In the genomic region with DNA sequence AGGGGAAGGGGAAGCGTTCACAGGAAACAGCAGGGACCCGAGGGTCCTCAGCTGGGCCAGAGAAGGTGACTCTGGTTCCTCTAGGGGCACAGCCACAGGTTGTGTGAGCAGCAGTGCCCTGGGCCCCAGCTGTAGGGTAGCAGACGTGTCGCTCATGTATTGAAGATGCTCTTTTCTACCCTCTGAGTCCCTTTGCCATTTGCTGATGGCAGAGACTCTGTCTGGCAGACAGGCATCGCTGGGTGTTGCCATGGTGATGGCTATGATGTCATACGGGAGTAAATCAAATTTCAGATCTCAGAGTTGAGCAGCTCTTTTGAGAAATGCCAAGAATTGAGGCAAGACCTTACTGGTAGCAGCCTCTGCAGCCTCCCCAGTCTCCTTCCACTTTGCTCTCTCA, we compare ENCODE assay signal across 13 mouse cellular contexts. TPM values are rescaled to one million over a fixed set of nuclear protein-coding genes. Genes with fewer than 3 reads are reported as not detected.
DNase-seq lines count a peak whose midpoint lies in the region; ATAC-seq lines count a peak whose summit lies in the region.
"Had no signal": no experiment of that assay in that cellular context is flagged by ENCODE, and none has a peak within 500 bp of the region (broad histone marks: within the 10 kb centered on the region; RNA-seq: fewer than 3 reads in every experiment).

No protein-coding gene starts in this region.

- H3K27me3 ChIP-seq in midbrain, embryonic 11.5 days (ENCODE audit: control insufficient read depth, insufficient read depth, low read length): no peaks in the 10 kb centered on the region
- no peaks in the 10 kb centered on the region for H3K27me3 ChIP-seq in midbrain, embryonic 10.5 days (ENCODE audit: low read depth, poor library complexity, severe bottlenecking)
- H3K27me3 ChIP-seq: lung, embryonic 15.5 days had no signal

- DNase-seq in midbrain, embryonic 11.5 days (ENCODE audit: low spot score, missing footprints): peak; percentile 84
- DNase-seq in midbrain, embryonic 10.5 days (ENCODE audit: low spot score): no peak
- DNase-seq in embryo, embryonic 11 days: peak; percentile 50
- DNase-seq in layer of hippocampus, adult 9-11 months: peak; percentile 44
- peak; percentile 77 to 83 for DNase-seq in right cerebral cortex, postnatal 10 days (ENCODE audit: low spot score in 2 of 2)
- no peak for DNase-seq in heart, postnatal 25 days (ENCODE audit: low spot score)
- no peak for DNase-seq in c-Kit-positive CD71-positive TER-119-positive erythroid progenitor cells, embryonic 14.5 days (ENCODE audit: low spot score)

- no peak for ATAC-seq in midbrain, embryonic 11.5 days (ENCODE audit: low FRiP score)
- no peak for ATAC-seq in inflammation-experienced regulatory T-cells, adult 6 months
- ATAC-seq: intestine, embryonic 16.5 days had no signal

- intact Hi-C loops in heart, postnatal 25 days (cut with DNase I): no loop called here

- H3K36me3 ChIP-seq in midbrain, embryonic 11.5 days (ENCODE audit: control insufficient read depth, insufficient read depth, low read length): no peaks in the 10 kb centered on the region
- H3K36me3 ChIP-seq in midbrain, embryonic 10.5 days: no peaks in the 10 kb centered on the region
- H3K36me3 ChIP-seq: heart, embryonic 10.5 days; lung, embryonic 15.5 days had no signal

- H3K4me1 ChIP-seq in midbrain, embryonic 11.5 days (ENCODE audit: control insufficient read depth, insufficient read depth, low read length): peaks cover 3% of the 10 kb centered on the region; the same call in 1 of the 2 replicates
- H3K4me1 ChIP-seq in midbrain, embryonic 10.5 days: peaks cover 20% of the 10 kb centered on the region
- H3K4me1 ChIP-seq: lung, embryonic 15.5 days had no signal

- no peak overlapping the region for H3K4me3 ChIP-seq in midbrain, embryonic 11.5 days (ENCODE audit: low read depth, low read length)
- H3K4me3 ChIP-seq in midbrain, embryonic 10.5 days: no peak overlapping the region
- H3K4me3 ChIP-seq: heart, embryonic 10.5 days; lung, embryonic 15.5 days had no signal

- H3K9me3 ChIP-seq in midbrain, embryonic 11.5 days (ENCODE audit: control insufficient read depth, low read length): no peaks in the 10 kb centered on the region
- no peaks in the 10 kb centered on the region for H3K9me3 ChIP-seq in midbrain, embryonic 10.5 days (replicated peaks)
- H3K9me3 ChIP-seq: heart, embryonic 10.5 days; lung, embryonic 15.5 days had no signal

- no peak overlapping the region for H3K9ac ChIP-seq in midbrain, embryonic 11.5 days (ENCODE audit: low read length)
- H3K9ac ChIP-seq: lung, embryonic 15.5 days had no signal

- no peak overlapping the region for H3K4me2 ChIP-seq in midbrain, embryonic 11.5 days
- H3K4me2 ChIP-seq: lung, embryonic 15.5 days had no signal

- H3K27ac ChIP-seq in midbrain, embryonic 11.5 days (ENCODE audit: low read depth, low read length): no peak overlapping the region
- H3K27ac ChIP-seq in midbrain, embryonic 10.5 days (replicated peaks): no peak overlapping the region; the same call in 1 of the 2 replicates
- H3K27ac ChIP-seq: heart, embryonic 10.5 days; lung, embryonic 15.5 days had no signal

- WGBS in midbrain, embryonic 11.5 days: 38% methylated on average over 6 of the region's 6 CpGs
- 56% methylated on average over 6 of the region's 6 CpGs for WGBS in midbrain, embryonic 10.5 days

RNA-seq across cellular contexts. Expression of gene Vwa5b1, which starts 17.4 kb away (rescaled TPM):
- 0.15 and 0.28 TPM in 2 replicates for polyA plus RNA-seq in midbrain, embryonic 11.5 days (2014; fragmentation: Nextera tagmentation; extraction: Ambion mirVana)
- polyA plus RNA-seq in midbrain, embryonic 10.5 days (2016; fragmentation: Nextera tagmentation; extraction: Ambion mirVana): 0.33 and 0.46 TPM in 2 replicates
- not detected for polyA plus RNA-seq in inflammation-experienced regulatory T-cells, adult 6 months (2017; shearing (Covaris generic))
- not detected for total RNA-seq in heart, postnatal 25 days (2021)
- total RNA-seq: common myeloid progenitor, adult 5-6 weeks; ES-E14 had no signal

Comparison
In these comparisons a context has a peak if more than half of its experiments do, and no peak if none do; other contexts are left out.
1. DNase-seq: peak in midbrain, embryonic 11.5 days (single experiment), embryo, embryonic 11 days (single experiment), layer of hippocampus, adult 9-11 months (single experiment) and right cerebral cortex, postnatal 10 days (2 of 2); none in midbrain, embryonic 10.5 days (single experiment), heart, postnatal 25 days (single experiment) and c-Kit-positive CD71-positive TER-119-positive erythroid progenitor cells, embryonic 14.5 days (single experiment).